Mouse (Mus musculus): ENCODE data around the gene Prickle2. TPM values are rescaled to one million over a fixed set of nuclear protein-coding genes. Genes with fewer than 3 reads are reported as not detected.

Gene Prickle2
- polyA plus RNA-seq, 1 experiment from 2014 or later = 7.4 TPM

GRCm38 (mm10) chr6:92449956-92450355 lies 256.0 kb downstream of the Prickle2 start:
- no peak for ATAC-seq (ENCODE audit: low FRiP score, low TSS enrichment)
- H3K4me3 ChIP-seq (ENCODE audit: low read length) = no peak overlapping the region
- H3K4me2 ChIP-seq (replicated peaks; ENCODE audit: low read depth, low read length) = no peak overlapping the region
- H3K27me3 ChIP-seq (ENCODE audit: control insufficient read depth, insufficient read depth, low read length) = no peaks in the 10 kb centered on the region
- no peaks in the 10 kb centered on the region for H3K4me1 ChIP-seq (ENCODE audit: control insufficient read depth, insufficient read depth, low read length)
- H3K36me3 ChIP-seq (ENCODE audit: control insufficient read depth, insufficient read depth, low read length) = no peaks in the 10 kb centered on the region
- no peak overlapping the region for H3K27ac ChIP-seq (ENCODE audit: low read depth, low read length)
- WGBS = 89% methylated on average over 1 of the region's 1 CpGs
- H3K9me3 ChIP-seq (ENCODE audit: control insufficient read depth, low read length) = no peaks in the 10 kb centered on the region
- no peak overlapping the region for H3K9ac ChIP-seq (ENCODE audit: low read depth, low read length)

GRCm38 (mm10) chr6:92446662-92447061 lies 259.3 kb downstream of the Prickle2 start:
- H3K4me3 ChIP-seq (ENCODE audit: low read length) = no peak overlapping the region
- no peak; the same call in 1 of the 2 replicates for ATAC-seq (ENCODE audit: low FRiP score, low TSS enrichment)
- no peak overlapping the region for H3K9ac ChIP-seq (ENCODE audit: low read depth, low read length)
- H3K27me3 ChIP-seq (ENCODE audit: control insufficient read depth, insufficient read depth, low read length) = no peaks in the 10 kb centered on the region
- 33% methylated on average over 3 of the region's 3 CpGs for WGBS
- H3K9me3 ChIP-seq (ENCODE audit: control insufficient read depth, low read length) = no peaks in the 10 kb centered on the region
- H3K4me1 ChIP-seq (ENCODE audit: control insufficient read depth, insufficient read depth, low read length) = no peaks in the 10 kb centered on the region
- H3K27ac ChIP-seq (ENCODE audit: low read depth, low read length) = no peak overlapping the region
- no peaks in the 10 kb centered on the region for H3K36me3 ChIP-seq (ENCODE audit: control insufficient read depth, insufficient read depth, low read length)
- no peak overlapping the region for H3K4me2 ChIP-seq (replicated peaks; ENCODE audit: low read depth, low read length)

- H3K4me3 ChIP-seq (ENCODE audit: low read length) = no peak overlapping the region
- no peak overlapping the region for H3K9ac ChIP-seq (ENCODE audit: low read depth, low read length)
- H3K27me3 ChIP-seq (ENCODE audit: control insufficient read depth, insufficient read depth, low read length) = no peaks in the 10 kb centered on the region
- ATAC-seq (ENCODE audit: low FRiP score, low TSS enrichment) = no peak
- no peak overlapping the region for H3K4me2 ChIP-seq (replicated peaks; ENCODE audit: low read depth, low read length)
- WGBS = 59% methylated on average over 2 of the region's 3 CpGs
- no peaks in the 10 kb centered on the region for H3K36me3 ChIP-seq (ENCODE audit: control insufficient read depth, insufficient read depth, low read length)
- no peak overlapping the region for H3K27ac ChIP-seq (ENCODE audit: low read depth, low read length)
- no peaks in the 10 kb centered on the region for H3K4me1 ChIP-seq (ENCODE audit: control insufficient read depth, insufficient read depth, low read length)
- no peaks in the 10 kb centered on the region for H3K9me3 ChIP-seq (ENCODE audit: control insufficient read depth, low read length)
Observed at GRCm38 (mm10) chr6:92441205-92441604, 264.8 kb downstream of the Prickle2 start.

GRCm38 (mm10) chr6:92440251-92440650 lies 265.7 kb downstream of the Prickle2 start:
- no peak overlapping the region for H3K27ac ChIP-seq (ENCODE audit: low read depth, low read length)
- 88% methylated on average over 3 of the region's 3 CpGs for WGBS

GRCm38 (mm10) chr6:92432146-92432545 lies 273.8 kb downstream of the Prickle2 start:
- no peak overlapping the region for H3K9ac ChIP-seq (ENCODE audit: low read depth, low read length)
- no peak overlapping the region for H3K4me2 ChIP-seq (replicated peaks; ENCODE audit: low read depth, low read length)
- H3K27ac ChIP-seq (ENCODE audit: low read depth, low read length) = no peak overlapping the region
- H3K9me3 ChIP-seq (ENCODE audit: control insufficient read depth, low read length) = no peaks in the 10 kb centered on the region
- no peak for ATAC-seq (ENCODE audit: low FRiP score, low TSS enrichment)
- H3K4me3 ChIP-seq (ENCODE audit: low read length) = no peak overlapping the region
- no peaks in the 10 kb centered on the region for H3K27me3 ChIP-seq (ENCODE audit: control insufficient read depth, insufficient read depth, low read length)
- 88% methylated on average over 5 of the region's 5 CpGs for WGBS
- no peaks in the 10 kb centered on the region for H3K4me1 ChIP-seq (ENCODE audit: control insufficient read depth, insufficient read depth, low read length)
- H3K36me3 ChIP-seq (ENCODE audit: control insufficient read depth, insufficient read depth, low read length) = no peaks in the 10 kb centered on the region

More at GRCm38 (mm10) chr6:92440251-92440650, 265.7 kb downstream of the Prickle2 start:
- H3K9ac ChIP-seq (ENCODE audit: low read depth, low read length) = no peak overlapping the region
- no peak for ATAC-seq (ENCODE audit: low FRiP score, low TSS enrichment)
- no peaks in the 10 kb centered on the region for H3K4me1 ChIP-seq (ENCODE audit: control insufficient read depth, insufficient read depth, low read length)
- H3K9me3 ChIP-seq (ENCODE audit: control insufficient read depth, low read length) = no peaks in the 10 kb centered on the region
- no peaks in the 10 kb centered on the region for H3K36me3 ChIP-seq (ENCODE audit: control insufficient read depth, insufficient read depth, low read length)
- no peak overlapping the region for H3K4me2 ChIP-seq (replicated peaks; ENCODE audit: low read depth, low read length)
- no peak overlapping the region for H3K4me3 ChIP-seq (ENCODE audit: low read length)
- no peaks in the 10 kb centered on the region for H3K27me3 ChIP-seq (ENCODE audit: control insufficient read depth, insufficient read depth, low read length)

GRCm38 (mm10) chr6:92427406-92428171 lies 278.4 kb downstream of the Prickle2 start:
- Histone ChIP-seq H3K27me3 (ENCODE audit: control insufficient read depth, insufficient read depth, low read length) (no peaks in the 10 kb centered on the region), H3K9ac (ENCODE audit: low read depth, low read length) (no peak overlapping the region), H3K4me1 (ENCODE audit: control insufficient read depth, insufficient read depth, low read length) (0 out of 2 replicates have a peak, but pooled peaks cover 2% of the 10 kb centered on the region), H3K27ac (ENCODE audit: low read depth, low read length) (no peak overlapping the region), H3K9me3 (ENCODE audit: control insufficient read depth, low read length) (no peaks in the 10 kb centered on the region), H3K4me2 (replicated peaks; ENCODE audit: low read depth, low read length) (no peak overlapping the region), H3K36me3 (ENCODE audit: control insufficient read depth, insufficient read depth, low read length) (no peaks in the 10 kb centered on the region), H3K4me3 (ENCODE audit: low read length) (no peak overlapping the region)
- 80% methylated on average over 7 of the region's 7 CpGs for WGBS
- ATAC-seq (ENCODE audit: low FRiP score, low TSS enrichment) = no peak

GRCm38 (mm10) chr6:92425901-92426300 lies 280.1 kb downstream of the Prickle2 start:
- 83% methylated on average over 8 of the region's 8 CpGs for WGBS
- no peak overlapping the region for H3K4me2 ChIP-seq (replicated peaks; ENCODE audit: low read depth, low read length)
- H3K36me3 ChIP-seq (ENCODE audit: control insufficient read depth, insufficient read depth, low read length) = peaks cover 5% of the 10 kb centered on the region; the same call in 1 of the 2 replicates
- no peaks in the 10 kb centered on the region for H3K9me3 ChIP-seq (ENCODE audit: control insufficient read depth, low read length)
- 0 out of 2 replicates have a peak, but pooled peaks cover 2% of the 10 kb centered on the region for H3K4me1 ChIP-seq (ENCODE audit: control insufficient read depth, insufficient read depth, low read length)
- no peak overlapping the region for H3K27ac ChIP-seq (ENCODE audit: low read depth, low read length)
- H3K27me3 ChIP-seq (ENCODE audit: control insufficient read depth, insufficient read depth, low read length) = no peaks in the 10 kb centered on the region
- no peak for ATAC-seq (ENCODE audit: low FRiP score, low TSS enrichment)
- no peak overlapping the region for H3K9ac ChIP-seq (ENCODE audit: low read depth, low read length)
- H3K4me3 ChIP-seq (ENCODE audit: low read length) = no peak overlapping the region

GRCm38 (mm10) chr6:92425476-92425875 lies 280.5 kb downstream of the Prickle2 start:
- Histone ChIP-seq H3K4me1 (ENCODE audit: control insufficient read depth, insufficient read depth, low read length) (0 out of 2 replicates have a peak, but pooled peaks cover 2% of the 10 kb centered on the region), H3K36me3 (ENCODE audit: control insufficient read depth, insufficient read depth, low read length) (peaks cover 6% of the 10 kb centered on the region; the same call in 1 of the 2 replicates), H3K9me3 (ENCODE audit: control insufficient read depth, low read length) (no peaks in the 10 kb centered on the region), H3K4me2 (replicated peaks; ENCODE audit: low read depth, low read length) (no peak overlapping the region), H3K4me3 (ENCODE audit: low read length) (no peak overlapping the region), H3K27me3 (ENCODE audit: control insufficient read depth, insufficient read depth, low read length) (no peaks in the 10 kb centered on the region), H3K27ac (ENCODE audit: low read depth, low read length) (no peak overlapping the region), H3K9ac (ENCODE audit: low read depth, low read length) (no peak overlapping the region)
- no peak for ATAC-seq (ENCODE audit: low FRiP score, low TSS enrichment)
- WGBS = 91% methylated on average over 7 of the region's 7 CpGs

- H3K4me2 ChIP-seq (replicated peaks; ENCODE audit: low read depth, low read length) = no peak overlapping the region
- no peak overlapping the region for H3K4me3 ChIP-seq (ENCODE audit: low read length)
- H3K27ac ChIP-seq (ENCODE audit: low read depth, low read length) = no peak overlapping the region
- no peak overlapping the region for H3K9ac ChIP-seq (ENCODE audit: low read depth, low read length)
- no peaks in the 10 kb centered on the region for H3K27me3 ChIP-seq (ENCODE audit: control insufficient read depth, insufficient read depth, low read length)
- 47% methylated on average over 3 of the region's 3 CpGs for WGBS
- 0 out of 2 replicates have a peak, but pooled peaks cover 2% of the 10 kb centered on the region for H3K4me1 ChIP-seq (ENCODE audit: control insufficient read depth, insufficient read depth, low read length)
- no peak for ATAC-seq (ENCODE audit: low FRiP score, low TSS enrichment)
- H3K9me3 ChIP-seq (ENCODE audit: control insufficient read depth, low read length) = no peaks in the 10 kb centered on the region
- peaks cover 8% of the 10 kb centered on the region; the same call in 1 of the 2 replicates for H3K36me3 ChIP-seq (ENCODE audit: control insufficient read depth, insufficient read depth, low read length)
Observed at GRCm38 (mm10) chr6:92424991-92425390, 281.0 kb downstream of the Prickle2 start.

All from kidney, embryonic 14.5 days (tissue).